Mouse (Mus musculus) 3134 (cell line): ENCODE data around the gene Tmem51.

ENCODE experiments used
- DNase-seq: peaks from one replicate; pipeline ENCODE4 v3.0.0-alpha.2; 2011; ENCODE audit warnings: low spot score; ENCODE audit not compliant: insufficient read length; ENCODE audit errors: extremely low read depth

Tmem51 gene

GRCm38 (mm10) chr4:142037897-142038296 is 46.2 kb downstream of the Tmem51 start:
- DNase-seq = no peak

GRCm38 (mm10) chr4:142028533-142028932 is 55.6 kb downstream of the Tmem51 start:
- no peak for DNase-seq

GRCm38 (mm10) chr4:142026965-142027364 is 57.1 kb downstream of the Tmem51 start:
- DNase-seq = no peak

GRCm38 (mm10) chr4:142024536-142024935 is 59.6 kb downstream of the Tmem51 start:
- DNase-seq = no peak

GRCm38 (mm10) chr4:142023166-142023565 is 60.9 kb downstream of the Tmem51 start:
- no peak for DNase-seq

- DNase-seq = no peak
Measured at GRCm38 (mm10) chr4:142017686-142018085, 66.4 kb downstream of the Tmem51 start.

GRCm38 (mm10) chr4:142014659-142015608 is 69.2 kb downstream of the Tmem51 start, which contains the start of gene Fhad1:
TSS of gene Fhad1 (minus strand) at chr4:142015082.
- DNase-seq = no peak

GRCm38 (mm10) chr4:142011236-142011635 is 72.9 kb downstream of the Tmem51 start:
- DNase-seq = no peak

GRCm38 (mm10) chr4:142010441-142010840 is 73.7 kb downstream of the Tmem51 start:
- no peak for DNase-seq

GRCm38 (mm10) chr4:142008206-142008605 is 75.9 kb downstream of the Tmem51 start:
- no peak for DNase-seq

- DNase-seq = no peak
Measured at GRCm38 (mm10) chr4:142000581-142000980, 83.5 kb downstream of the Tmem51 start.

- no peak for DNase-seq
Measured at GRCm38 (mm10) chr4:141999494-142000074, 84.5 kb downstream of the Tmem51 start.

GRCm38 (mm10) chr4:141998282-141998821 is 85.8 kb downstream of the Tmem51 start:
- DNase-seq = no peak

- DNase-seq = no peak
Measured at GRCm38 (mm10) chr4:141996880-141997279, 87.2 kb downstream of the Tmem51 start.

- no peak for DNase-seq
Measured at GRCm38 (mm10) chr4:141996086-141996485, 88.0 kb downstream of the Tmem51 start.

- peak; percentile 67 for DNase-seq
Measured at GRCm38 (mm10) chr4:141994062-141994471, 90.0 kb downstream of the Tmem51 start.

- DNase-seq = peak; percentile 63
Measured at GRCm38 (mm10) chr4:141993347-141994061, 90.6 kb downstream of the Tmem51 start.

GRCm38 (mm10) chr4:141992530-141993204 is 91.4 kb downstream of the Tmem51 start:
- DNase-seq = no peak

GRCm38 (mm10) chr4:141988178-141988577 is 95.9 kb downstream of the Tmem51 start:
- peak; percentile 35 for DNase-seq

GRCm38 (mm10) chr4:141983689-141984088 is 100.4 kb downstream of the Tmem51 start:
- no peak for DNase-seq
